Mouse (Mus musculus): ENCODE results near the gene Cnot6. TPM values are rescaled to one million over a fixed set of nuclear protein-coding genes. Genes with fewer than 3 reads are reported as not detected.

Cnot6 gene
- polyA plus RNA-seq, 1 experiment from 2014 or later = 58.3 TPM

GRCm38 (mm10) chr11:49662292-49662780 is 50.2 kb downstream of the Cnot6 start:
- H3K27ac ChIP-seq (replicated peaks) = no peak overlapping the region
- DNase-seq (ENCODE audit: low spot score) = no peak
- H3K4me1 ChIP-seq = no peaks in the 10 kb centered on the region
- H3K4me3 ChIP-seq = no peak overlapping the region
- H3K9me3 ChIP-seq (replicated peaks) = no peaks in the 10 kb centered on the region
- no peaks in the 10 kb centered on the region for H3K36me3 ChIP-seq
- WGBS = 59% methylated on average over 15 of the region's 15 CpGs
- no peaks in the 10 kb centered on the region for H3K27me3 ChIP-seq (ENCODE audit: low read depth, poor library complexity, severe bottlenecking)

- H3K27me3 ChIP-seq (ENCODE audit: low read depth, poor library complexity, severe bottlenecking) = no peaks in the 10 kb centered on the region
- no peaks in the 10 kb centered on the region for H3K9me3 ChIP-seq (replicated peaks)
- no peaks in the 10 kb centered on the region for H3K4me1 ChIP-seq
- H3K36me3 ChIP-seq = no peaks in the 10 kb centered on the region
- H3K4me3 ChIP-seq = no peak overlapping the region
- 75% methylated on average over 7 of the region's 7 CpGs for WGBS
- no peak for DNase-seq (ENCODE audit: low spot score)
- no peak overlapping the region for H3K27ac ChIP-seq (replicated peaks)
Measured at GRCm38 (mm10) chr11:49659470-49659799, 53.1 kb downstream of the Cnot6 start.

GRCm38 (mm10) chr11:49658791-49659469 is 53.6 kb downstream of the Cnot6 start:
- 71% methylated on average over 10 of the region's 10 CpGs for WGBS
- H3K4me3 ChIP-seq = no peak overlapping the region
- no peak overlapping the region for H3K27ac ChIP-seq (replicated peaks)

GRCm38 (mm10) chr11:49658065-49658464 is 54.5 kb downstream of the Cnot6 start:
- no peak for DNase-seq (ENCODE audit: low spot score)
- H3K4me3 ChIP-seq = no peak overlapping the region
- WGBS = 85% methylated on average over 4 of the region's 4 CpGs

More at GRCm38 (mm10) chr11:49658791-49659469, 53.6 kb downstream of the Cnot6 start:
- H3K27me3 ChIP-seq (ENCODE audit: low read depth, poor library complexity, severe bottlenecking) = no peaks in the 10 kb centered on the region
- no peaks in the 10 kb centered on the region for H3K36me3 ChIP-seq
- H3K9me3 ChIP-seq (replicated peaks) = no peaks in the 10 kb centered on the region
- H3K4me1 ChIP-seq = no peaks in the 10 kb centered on the region
- DNase-seq (ENCODE audit: low spot score) = no peak

GRCm38 (mm10) chr11:49655501-49655900 is 57.0 kb downstream of the Cnot6 start:
- H3K27me3 ChIP-seq (ENCODE audit: low read depth, poor library complexity, severe bottlenecking) = no peaks in the 10 kb centered on the region
- no peaks in the 10 kb centered on the region for H3K36me3 ChIP-seq
- DNase-seq (ENCODE audit: low spot score) = no peak
- H3K4me3 ChIP-seq = no peak overlapping the region
- H3K9me3 ChIP-seq (replicated peaks) = no peaks in the 10 kb centered on the region
- H3K27ac ChIP-seq (replicated peaks) = no peak overlapping the region
- H3K4me1 ChIP-seq = peaks cover 12% of the 10 kb centered on the region

More at GRCm38 (mm10) chr11:49658065-49658464, 54.5 kb downstream of the Cnot6 start:
- Histone ChIP-seq H3K9me3 (replicated peaks) (no peaks in the 10 kb centered on the region), H3K27ac (replicated peaks) (no peak overlapping the region), H3K4me1 (peaks cover 4% of the 10 kb centered on the region), H3K36me3 (no peaks in the 10 kb centered on the region), H3K27me3 (ENCODE audit: low read depth, poor library complexity, severe bottlenecking) (no peaks in the 10 kb centered on the region)

GRCm38 (mm10) chr11:49654651-49655050 is 57.9 kb downstream of the Cnot6 start:
- no peak for DNase-seq (ENCODE audit: low spot score)
- Histone ChIP-seq H3K27ac (replicated peaks) (no peak overlapping the region), H3K4me1 (peaks cover 12% of the 10 kb centered on the region), H3K9me3 (replicated peaks) (no peaks in the 10 kb centered on the region), H3K4me3 (no peak overlapping the region), H3K27me3 (ENCODE audit: low read depth, poor library complexity, severe bottlenecking) (no peaks in the 10 kb centered on the region), H3K36me3 (no peaks in the 10 kb centered on the region)
- 89% methylated on average over 5 of the region's 5 CpGs for WGBS

- no peaks in the 10 kb centered on the region for H3K9me3 ChIP-seq (replicated peaks)
- peaks cover 12% of the 10 kb centered on the region for H3K4me1 ChIP-seq
- DNase-seq (ENCODE audit: low spot score) = no peak
- no peak overlapping the region for H3K27ac ChIP-seq (replicated peaks)
- 45% methylated on average over 11 of the region's 11 CpGs for WGBS
- no peaks in the 10 kb centered on the region for H3K27me3 ChIP-seq (ENCODE audit: low read depth, poor library complexity, severe bottlenecking)
- H3K4me3 ChIP-seq = peak overlapping the region; percentile 12
- no peaks in the 10 kb centered on the region for H3K36me3 ChIP-seq
Measured at GRCm38 (mm10) chr11:49653079-49653408, 59.5 kb downstream of the Cnot6 start.

GRCm38 (mm10) chr11:49652401-49653078 is 60.0 kb downstream of the Cnot6 start:
- no peaks in the 10 kb centered on the region for H3K36me3 ChIP-seq
- peaks cover 12% of the 10 kb centered on the region for H3K4me1 ChIP-seq
- peak overlapping the region; percentile 12 for H3K4me3 ChIP-seq
- no peak overlapping the region for H3K27ac ChIP-seq (replicated peaks)
- peak; percentile 85 for DNase-seq (ENCODE audit: low spot score)
- H3K9me3 ChIP-seq (replicated peaks) = no peaks in the 10 kb centered on the region
- no peaks in the 10 kb centered on the region for H3K27me3 ChIP-seq (ENCODE audit: low read depth, poor library complexity, severe bottlenecking)
- WGBS = 27% methylated on average over 19 of the region's 19 CpGs

GRCm38 (mm10) chr11:49651762-49652322 is 60.7 kb downstream of the Cnot6 start:
- Histone ChIP-seq H3K9me3 (replicated peaks) (no peaks in the 10 kb centered on the region), H3K27ac (replicated peaks) (no peak overlapping the region), H3K4me3 (no peak overlapping the region), H3K27me3 (ENCODE audit: low read depth, poor library complexity, severe bottlenecking) (no peaks in the 10 kb centered on the region), H3K4me1 (peaks cover 12% of the 10 kb centered on the region), H3K36me3 (no peaks in the 10 kb centered on the region)
- 89% methylated on average over 10 of the region's 10 CpGs for WGBS
- DNase-seq (ENCODE audit: low spot score) = no peak

GRCm38 (mm10) chr11:49650994-49651761 is 61.3 kb downstream of the Cnot6 start:
- no peaks in the 10 kb centered on the region for H3K36me3 ChIP-seq
- H3K27me3 ChIP-seq (ENCODE audit: low read depth, poor library complexity, severe bottlenecking) = no peaks in the 10 kb centered on the region
- H3K4me1 ChIP-seq = peaks cover 12% of the 10 kb centered on the region
- no peak for DNase-seq (ENCODE audit: low spot score)
- H3K4me3 ChIP-seq = no peak overlapping the region
- H3K27ac ChIP-seq (replicated peaks) = 0 out of 2 replicates have a peak overlapping the region, but pooled peaks have one; percentile 23
- 86% methylated on average over 16 of the region's 16 CpGs for WGBS
- H3K9me3 ChIP-seq (replicated peaks) = no peaks in the 10 kb centered on the region

- WGBS = 66% methylated on average over 18 of the region's 18 CpGs
Measured at GRCm38 (mm10) chr11:49650113-49650993, 62.2 kb downstream of the Cnot6 start.

GRCm38 (mm10) chr11:49645677-49646076 is 66.8 kb downstream of the Cnot6 start:
- WGBS = 64% methylated on average over 8 of the region's 8 CpGs
- Histone ChIP-seq H3K4me3 (no peak overlapping the region), H3K4me1 (no peaks in the 10 kb centered on the region), H3K9me3 (replicated peaks) (no peaks in the 10 kb centered on the region), H3K27me3 (ENCODE audit: low read depth, poor library complexity, severe bottlenecking) (no peaks in the 10 kb centered on the region), H3K36me3 (no peaks in the 10 kb centered on the region), H3K27ac (replicated peaks) (no peak overlapping the region)
- DNase-seq (ENCODE audit: low spot score) = no peak

More at GRCm38 (mm10) chr11:49650113-49650993, 62.2 kb downstream of the Cnot6 start:
- Histone ChIP-seq H3K27ac (replicated peaks) (0 out of 2 replicates have a peak overlapping the region, but pooled peaks have one; percentile 23), H3K4me1 (peaks cover 12% of the 10 kb centered on the region), H3K4me3 (no peak overlapping the region), H3K36me3 (no peaks in the 10 kb centered on the region), H3K9me3 (replicated peaks) (no peaks in the 10 kb centered on the region), H3K27me3 (ENCODE audit: low read depth, poor library complexity, severe bottlenecking) (no peaks in the 10 kb centered on the region)
- no peak for DNase-seq (ENCODE audit: low spot score)

Measured in midbrain, embryonic 10.5 days (tissue).